Comparison of ENCODE assay signal across 8 mouse cellular contexts in genomic region chr4:116703804-116704203, GRCm38 (mm10). TPM values are rescaled to one million over a fixed set of nuclear protein-coding genes. Genes with fewer than 3 reads are reported as not detected.
A peak's percentile ranks its signal among the peaks of the same experiment; 100 is the strongest.
DNase-seq lines count a peak whose midpoint lies in the region; ATAC-seq and TF ChIP-seq lines count a peak whose summit lies in the region.

No protein-coding gene starts in this region.

- H3K27ac ChIP-seq in liver, postnatal 0 days (ENCODE audit: low read depth), result no peak overlapping the region
- no peak overlapping the region for H3K27ac ChIP-seq in small intestine, adult 2 months (ENCODE audit: insufficient read depth, low read depth, low read length)

- H3K36me3 ChIP-seq in liver, postnatal 0 days (replicated peaks; ENCODE audit: insufficient read depth, low read length), result peaks cover 20% of the 10 kb centered on the region
- H3K36me3 ChIP-seq in small intestine, adult 2 months (ENCODE audit: control insufficient read depth, insufficient read depth, low read length), result peaks cover 22% of the 10 kb centered on the region

- H3K9ac ChIP-seq in liver, postnatal 0 days (replicated peaks), result no peak overlapping the region

- H3K9me3 ChIP-seq in liver, postnatal 0 days (ENCODE audit: low read length), result no peaks in the 10 kb centered on the region

- peak; percentile 88 for TF ChIP-seq CTCF in liver, postnatal 0 days (IDR thresholded peaks at IDR 0.05; ENCODE audit: low read depth)
- peak; percentile 71; the same call in 1 of the 2 replicates for TF ChIP-seq CTCF in small intestine, adult 2 months (IDR thresholded peaks at IDR 0.05; ENCODE audit: extremely low read depth, insufficient read length, insufficient replicate concordance, low read depth, low read length)

- H3K4me1 ChIP-seq in liver, postnatal 0 days (ENCODE audit: insufficient read depth), result peaks cover 12% of the 10 kb centered on the region
- H3K4me1 ChIP-seq in small intestine, adult 2 months (ENCODE audit: control insufficient read depth, insufficient read depth, insufficient read length, low read length), result no peaks in the 10 kb centered on the region

- no peak for ATAC-seq in liver, postnatal 0 days
- no peak for ATAC-seq in activated CD4-positive, CD25-positive, alpha-beta regulatory T cell, adult 4 months

- intact Hi-C loops in heart, postnatal 36 days (cut with DNase I), result no loop called here

- H3K27me3 ChIP-seq in liver, postnatal 0 days (ENCODE audit: insufficient read depth, low read length), result no peaks in the 10 kb centered on the region
- H3K27me3 ChIP-seq in small intestine, adult 2 months (ENCODE audit: control insufficient read depth, insufficient read depth, low read length), result no peaks in the 10 kb centered on the region

- TF ChIP-seq POLR2A in small intestine, adult 2 months (IDR thresholded peaks at IDR 0.05; ENCODE audit: low read depth, low read length), result no peak

- H3K4me3 ChIP-seq in liver, postnatal 0 days (ENCODE audit: low read depth, low read length), result no peak overlapping the region
- H3K4me3 ChIP-seq in small intestine, adult 2 months (ENCODE audit: low read depth, low read length), result no peak overlapping the region

- DNase-seq in ovary, postnatal 10 days (ENCODE audit: low spot score), result peak; percentile 53
- no peak for DNase-seq in ovary, adult 18-20 months (ENCODE audit: low spot score)
- DNase-seq in adrenal gland, adult 2 months, result peak; percentile 78
- peak; percentile 74 for DNase-seq in embryo, embryonic 11 days
- DNase-seq in heart, postnatal 36 days, result peak; percentile 71 to 83
- DNase-seq in liver, postnatal 0 days, result peak; percentile 86

- H3K4me2 ChIP-seq in liver, postnatal 0 days (ENCODE audit: low read depth, low read length), result no peak overlapping the region

- no peak for TF ChIP-seq EP300 in liver, postnatal 0 days (IDR thresholded peaks at IDR 0.05; ENCODE audit: low read depth)

- WGBS in liver, postnatal 0 days (ENCODE audit: insufficient replicate concordance), result 26% methylated on average over 6 of the region's 6 CpGs
- 27% methylated on average over 6 of the region's 6 CpGs for WGBS in small intestine, adult 2 months

RNA-seq across cellular contexts. Expression of gene Mmachc, which starts 4.4 kb away (rescaled TPM):
- total RNA-seq in adrenal gland, adult 2 months (2021), result 10 to 100 TPM; 36.1 to 43.5 TPM
- polyA plus RNA-seq in adrenal gland, adult 2 months (2012; rRNA removed), result 12.2 and 16.5 TPM in 2 replicates
- 10 to 100 TPM; 46.8 to 56.1 TPM for total RNA-seq in heart, postnatal 36 days (2021)
- polyA plus RNA-seq in liver, postnatal 0 days (2015; fragmentation: Nextera tagmentation; extraction: Ambion mirVana), result 10.8 and 10.9 TPM in 2 replicates
- 2.0 and 2.1 TPM in 2 replicates for polyA plus RNA-seq in small intestine, adult 2 months (2012; rRNA removed)
- polyA plus RNA-seq in activated CD4-positive, CD25-positive, alpha-beta regulatory T cell, adult 4 months (2017; shearing (Covaris generic)), result 1 to 10 TPM; 3.9 to 4.9 TPM

RNA-seq across cellular contexts. Expression of gene Ccdc163, which starts 4.5 kb away (rescaled TPM):
- total RNA-seq in adrenal gland, adult 2 months (2021), result 10 to 100 TPM; 19.0 to 20.3 TPM
- 20.8 and 21.7 TPM in 2 replicates for polyA plus RNA-seq in adrenal gland, adult 2 months (2012; rRNA removed)
- total RNA-seq in heart, postnatal 36 days (2021), result 1 to 10 TPM; 5.7 to 6.2 TPM
- polyA plus RNA-seq in liver, postnatal 0 days (2015; fragmentation: Nextera tagmentation; extraction: Ambion mirVana), result 6.1 and 8.4 TPM in 2 replicates
- 5.0 and 8.9 TPM in 2 replicates for polyA plus RNA-seq in small intestine, adult 2 months (2012; rRNA removed)
- 10 to 100 TPM; 33.7 to 39.5 TPM for polyA plus RNA-seq in activated CD4-positive, CD25-positive, alpha-beta regulatory T cell, adult 4 months (2017; shearing (Covaris generic))

RNA-seq across cellular contexts. Expression of gene Tesk2, which starts 16.9 kb away (rescaled TPM):
- total RNA-seq in adrenal gland, adult 2 months (2021), result 1 to 10 TPM; 3.4 to 5.4 TPM
- polyA plus RNA-seq in adrenal gland, adult 2 months (2012; rRNA removed), result 2.4 and 2.5 TPM in 2 replicates
- 1 to 10 TPM; 1.9 to 2.5 TPM for total RNA-seq in heart, postnatal 36 days (2021)
- polyA plus RNA-seq in liver, postnatal 0 days (2015; fragmentation: Nextera tagmentation; extraction: Ambion mirVana), result 5.8 and 6.2 TPM in 2 replicates
- polyA plus RNA-seq in small intestine, adult 2 months (2012; rRNA removed), result 5.5 and 25.6 TPM in 2 replicates
- 1 to 10 TPM; 3.8 to 5.4 TPM for polyA plus RNA-seq in activated CD4-positive, CD25-positive, alpha-beta regulatory T cell, adult 4 months (2017; shearing (Covaris generic))

RNA-seq across cellular contexts. Expression of gene Prdx1, which starts 18.5 kb away (rescaled TPM):
- total RNA-seq in adrenal gland, adult 2 months (2021), result 100 to 1,000 TPM; 703 to 816 TPM
- 20.2 and 21.8 TPM in 2 replicates for polyA plus RNA-seq in adrenal gland, adult 2 months (2012; rRNA removed)
- 100 to 1,000 TPM; 476 to 489 TPM for total RNA-seq in heart, postnatal 36 days (2021)
- 2,167 and 2,192 TPM in 2 replicates for polyA plus RNA-seq in liver, postnatal 0 days (2015; fragmentation: Nextera tagmentation; extraction: Ambion mirVana)
- 40.5 and 74.0 TPM in 2 replicates for polyA plus RNA-seq in small intestine, adult 2 months (2012; rRNA removed)
- 100 to 1,000 TPM; 840 to 842 TPM for polyA plus RNA-seq in activated CD4-positive, CD25-positive, alpha-beta regulatory T cell, adult 4 months (2017; shearing (Covaris generic))

RNA-seq across cellular contexts. Expression of gene Akr1a1, which starts 52.3 kb away (rescaled TPM):
- total RNA-seq in adrenal gland, adult 2 months (2021), result 1,000 to 10,000 TPM in 1 of 2 experiments, 100 to 1,000 TPM in 1; 867 to 1,182 TPM
- polyA plus RNA-seq in adrenal gland, adult 2 months (2012; rRNA removed), result 733 and 783 TPM in 2 replicates
- 100 to 1,000 TPM; 272 to 290 TPM for total RNA-seq in heart, postnatal 36 days (2021)
- 320 and 321 TPM in 2 replicates for polyA plus RNA-seq in liver, postnatal 0 days (2015; fragmentation: Nextera tagmentation; extraction: Ambion mirVana)
- 304 and 652 TPM in 2 replicates for polyA plus RNA-seq in small intestine, adult 2 months (2012; rRNA removed)
- polyA plus RNA-seq in activated CD4-positive, CD25-positive, alpha-beta regulatory T cell, adult 4 months (2017; shearing (Covaris generic)), result 100 to 1,000 TPM; 314 to 333 TPM
